Mouse (Mus musculus): ENCODE measurements around the gene Tmem19.

- TF ChIP-seq CTCF (IDR thresholded peaks at IDR 0.05; ENCODE audit: borderline replicate concordance, insufficient read depth, low read depth, low read length) (no peak), POLR2A (IDR thresholded peaks at IDR 0.05; ENCODE audit: borderline replicate concordance, insufficient read depth, low read length) (no peak)
Measured at GRCm38 (mm10) chr10:115391896-115392295, 29.6 kb upstream of the Tmem19 start.

All from cerebellum, adult 2 months (tissue).